Mouse (Mus musculus): Measurements from ENCODE around the gene Ano8. TPM values are rescaled to one million over a fixed set of nuclear protein-coding genes. Genes with fewer than 3 reads are reported as not detected.
"Not testable (repeated sequence)": the region's sequence is repeated elsewhere in the genome, so short reads cannot be mapped to it uniquely, and the experiment has no call there.

Ano8 gene
- polyA plus RNA-seq, 1 experiment from 2014 or later, result 6.8 TPM

GRCm38 (mm10) chr8:71451337-71451736 lies 34.4 kb downstream of the Ano8 start:
- Histone ChIP-seq H3K4me1 (replicated peaks) (no peaks in the 10 kb centered on the region), H3K9me3 (0 out of 2 replicates have a peak, but pooled peaks cover 2% of the 10 kb centered on the region), H3K36me3 (peaks cover 2% of the 10 kb centered on the region), H3K27ac (no peak overlapping the region), H3K27me3 (ENCODE audit: insufficient read depth, poor library complexity, severe bottlenecking) (peaks cover 8% of the 10 kb centered on the region; the same call in 1 of the 2 replicates), H3K4me3 (no peak overlapping the region)
- 66% methylated on average over 4 of the region's 4 CpGs for WGBS
- no peak for DNase-seq (ENCODE audit: low spot score)

DNA sequence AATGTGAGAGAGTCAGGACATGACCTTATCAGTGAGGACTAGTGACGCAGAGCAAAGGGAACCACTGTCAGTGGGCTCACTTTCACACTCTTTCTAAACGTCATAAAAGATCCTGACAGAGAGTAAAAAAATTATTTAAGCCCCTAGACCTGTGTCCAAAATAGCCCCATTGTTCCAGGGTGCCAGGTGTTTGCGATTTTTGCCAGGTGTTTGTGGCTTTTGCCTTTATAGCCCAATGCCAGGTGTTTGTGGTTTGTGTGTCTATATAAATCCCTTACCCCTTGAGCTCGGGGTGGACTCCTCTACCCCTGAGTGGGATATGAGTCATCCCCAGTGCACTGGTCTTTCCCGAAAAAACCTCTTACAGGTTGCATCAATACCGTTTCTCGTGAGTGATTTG lies 40.7 kb downstream of the Ano8 start:
- no peak overlapping the region for H3K27ac ChIP-seq
- WGBS, result 87% methylated on average over 7 of the region's 7 CpGs
- 0 out of 2 replicates have a peak, but pooled peaks cover 2% of the 10 kb centered on the region for H3K9me3 ChIP-seq
- H3K4me3 ChIP-seq, result no peak overlapping the region
- no peaks in the 10 kb centered on the region for H3K4me1 ChIP-seq (replicated peaks)
- no peaks in the 10 kb centered on the region for H3K36me3 ChIP-seq
- H3K27me3 ChIP-seq (ENCODE audit: insufficient read depth, poor library complexity, severe bottlenecking), result peaks cover 5% of the 10 kb centered on the region; the same call in 1 of the 2 replicates
- DNase-seq (ENCODE audit: low spot score), result no peak

GRCm38 (mm10) chr8:71441404-71441803 lies 44.4 kb downstream of the Ano8 start:
- DNase-seq (ENCODE audit: low spot score), result peak; percentile 45
- 1% methylated on average over 7 of the region's 7 CpGs for WGBS

GRCm38 (mm10) chr8:71437041-71437440 lies 48.7 kb downstream of the Ano8 start:
- Histone ChIP-seq H3K36me3 (no peaks in the 10 kb centered on the region), H3K27me3 (ENCODE audit: insufficient read depth, poor library complexity, severe bottlenecking) (peaks cover 2% of the 10 kb centered on the region; the same call in 1 of the 2 replicates), H3K4me3 (no peak overlapping the region), H3K9me3 (peaks cover 3% of the 10 kb centered on the region; the same call in 1 of the 2 replicates), H3K27ac (no peak overlapping the region), H3K4me1 (replicated peaks) (no peaks in the 10 kb centered on the region)
- WGBS, result 55% methylated on average over 3 of the region's 3 CpGs
- no peak for DNase-seq (ENCODE audit: low spot score)

More at GRCm38 (mm10) chr8:71441404-71441803, 44.4 kb downstream of the Ano8 start:
- H3K27ac ChIP-seq, result no peak overlapping the region
- H3K36me3 ChIP-seq, result no peaks in the 10 kb centered on the region
- H3K4me1 ChIP-seq (replicated peaks), result no peaks in the 10 kb centered on the region
- peaks cover 5% of the 10 kb centered on the region; the same call in 1 of the 2 replicates for H3K27me3 ChIP-seq (ENCODE audit: insufficient read depth, poor library complexity, severe bottlenecking)
- no peak overlapping the region for H3K4me3 ChIP-seq
- no peaks in the 10 kb centered on the region for H3K9me3 ChIP-seq

GRCm38 (mm10) chr8:71432935-71433334 lies 52.8 kb downstream of the Ano8 start:
- H3K36me3 ChIP-seq; H3K4me3 ChIP-seq; H3K27me3 ChIP-seq (ENCODE audit: insufficient read depth, poor library complexity, severe bottlenecking); H3K9me3 ChIP-seq; DNase-seq (ENCODE audit: low spot score); H3K27ac ChIP-seq; H3K4me1 ChIP-seq (replicated peaks): not testable (repeated sequence)
- 85% methylated on average over 1 of the region's 1 CpGs for WGBS

Other genes starting within 250 kb of the Ano8 start
- gene Myo9b, start 213.2 kb downstream of the Ano8 start, polyA plus RNA-seq (2016; fragmentation: Nextera tagmentation; extraction: Ambion mirVana), result 24.1 and 25.4 TPM in 2 replicates
- gene Haus8, start 213.0 kb downstream of the Ano8 start, polyA plus RNA-seq (2016; fragmentation: Nextera tagmentation; extraction: Ambion mirVana), result 59.1 and 61.9 TPM in 2 replicates
- 74.4 and 84.6 TPM in 2 replicates for gene Use1, start 119.1 kb downstream of the Ano8 start, polyA plus RNA-seq (2016; fragmentation: Nextera tagmentation; extraction: Ambion mirVana)
- gene Ocel1, start 114.7 kb downstream of the Ano8 start, polyA plus RNA-seq (2016; fragmentation: Nextera tagmentation; extraction: Ambion mirVana), result 7.5 and 8.1 TPM in 2 replicates
- 125 and 139 TPM in 2 replicates for gene Nr2f6, start 104.0 kb downstream of the Ano8 start, polyA plus RNA-seq (2016; fragmentation: Nextera tagmentation; extraction: Ambion mirVana)
- gene Ushbp1, start 90.2 kb downstream of the Ano8 start, polyA plus RNA-seq (2016; fragmentation: Nextera tagmentation; extraction: Ambion mirVana), result 5.8 and 7.2 TPM in 2 replicates
- gene Babam1, start 89.1 kb downstream of the Ano8 start, polyA plus RNA-seq (2016; fragmentation: Nextera tagmentation; extraction: Ambion mirVana), result 112 and 121 TPM in 2 replicates
- 35.2 and 56.1 TPM in 2 replicates for gene Ankle1, start 80.0 kb downstream of the Ano8 start, polyA plus RNA-seq (2016; fragmentation: Nextera tagmentation; extraction: Ambion mirVana)
- 76.3 and 88.4 TPM in 2 replicates for gene Abhd8, start 22.3 kb downstream of the Ano8 start, polyA plus RNA-seq (2016; fragmentation: Nextera tagmentation; extraction: Ambion mirVana)
- gene Mrpl34, start 21.0 kb downstream of the Ano8 start, polyA plus RNA-seq (2016; fragmentation: Nextera tagmentation; extraction: Ambion mirVana), result 221 and 249 TPM in 2 replicates
- gene Dda1, start 16.8 kb downstream of the Ano8 start, polyA plus RNA-seq (2016; fragmentation: Nextera tagmentation; extraction: Ambion mirVana), result 147 and 169 TPM in 2 replicates
- gene Gtpbp3, start 2.1 kb upstream of the Ano8 start, polyA plus RNA-seq (2016; fragmentation: Nextera tagmentation; extraction: Ambion mirVana), result 18.2 and 22.5 TPM in 2 replicates
- 50.2 and 52.7 TPM in 2 replicates for gene Plvap, start 25.8 kb upstream of the Ano8 start, polyA plus RNA-seq (2016; fragmentation: Nextera tagmentation; extraction: Ambion mirVana)
- 0.51 and 0.60 TPM in 2 replicates for gene Ccdc194, start 39.7 kb upstream of the Ano8 start, polyA plus RNA-seq (2016; fragmentation: Nextera tagmentation; extraction: Ambion mirVana)
- 8.9 and 9.6 TPM in 2 replicates for gene Bst2, start 51.5 kb upstream of the Ano8 start, polyA plus RNA-seq (2016; fragmentation: Nextera tagmentation; extraction: Ambion mirVana)
- 68.7 and 71.6 TPM in 2 replicates for gene Mvb12a, start 57.0 kb upstream of the Ano8 start, polyA plus RNA-seq (2016; fragmentation: Nextera tagmentation; extraction: Ambion mirVana)
- 0.18 and 0.26 TPM in 2 replicates for gene Tmem221, start 72.9 kb upstream of the Ano8 start, polyA plus RNA-seq (2016; fragmentation: Nextera tagmentation; extraction: Ambion mirVana)
- not detected in 2 replicates for gene Nxnl1, start 80.6 kb upstream of the Ano8 start, polyA plus RNA-seq (2016; fragmentation: Nextera tagmentation; extraction: Ambion mirVana)
- gene Slc27a1, start 82.9 kb upstream of the Ano8 start, polyA plus RNA-seq (2016; fragmentation: Nextera tagmentation; extraction: Ambion mirVana), result 24.1 and 28.9 TPM in 2 replicates
- gene Pgls, start 106.2 kb upstream of the Ano8 start, polyA plus RNA-seq (2016; fragmentation: Nextera tagmentation; extraction: Ambion mirVana), result 254 and 268 TPM in 2 replicates
- gene Fam129c, start 111.7 kb upstream of the Ano8 start, polyA plus RNA-seq (2016; fragmentation: Nextera tagmentation; extraction: Ambion mirVana), result 5.0 and 5.3 TPM in 2 replicates
- 55.3 and 58.5 TPM in 2 replicates for gene Colgalt1, start 125.0 kb upstream of the Ano8 start, polyA plus RNA-seq (2016; fragmentation: Nextera tagmentation; extraction: Ambion mirVana)
- gene Unc13a, start 185.8 kb upstream of the Ano8 start, polyA plus RNA-seq (2016; fragmentation: Nextera tagmentation; extraction: Ambion mirVana), result 4.4 and 8.4 TPM in 2 replicates
- 3.2 and 3.6 TPM in 2 replicates for gene Jak3, start 190.3 kb upstream of the Ano8 start, polyA plus RNA-seq (2016; fragmentation: Nextera tagmentation; extraction: Ambion mirVana)
- 0.37 and 0.58 TPM in 2 replicates for gene Insl3, start 203.3 kb upstream of the Ano8 start, polyA plus RNA-seq (2016; fragmentation: Nextera tagmentation; extraction: Ambion mirVana)
- gene B3gnt3, start 215.8 kb upstream of the Ano8 start, polyA plus RNA-seq (2016; fragmentation: Nextera tagmentation; extraction: Ambion mirVana), result 0.64 and 1.0 TPM in 2 replicates
- 16.7 and 26.9 TPM in 2 replicates for gene Fcho1, start 239.8 kb upstream of the Ano8 start, polyA plus RNA-seq (2016; fragmentation: Nextera tagmentation; extraction: Ambion mirVana)

Data from hindbrain, embryonic 10.5 days (tissue).